Mouse (Mus musculus): ENCODE results near the gene Anxa11.

DNA sequence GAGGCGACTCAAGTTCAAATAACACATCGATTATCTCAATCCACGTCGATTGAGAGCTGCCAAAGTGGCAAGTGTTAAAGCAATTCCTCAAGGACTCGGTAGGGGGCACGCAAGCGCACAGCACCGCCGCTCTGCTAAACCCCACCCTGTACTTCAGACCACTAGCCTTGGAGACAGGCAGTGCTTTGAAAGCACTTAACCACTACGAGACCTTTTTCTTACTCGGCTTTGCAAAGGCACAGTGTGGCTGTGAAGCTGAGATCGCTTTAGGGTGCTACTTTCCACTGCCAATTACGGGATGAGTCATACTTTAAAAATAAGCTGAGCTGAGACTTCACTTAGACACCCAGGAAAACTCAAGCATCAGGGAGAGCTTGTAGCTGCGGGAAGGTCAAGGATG, 9.7 kb upstream of the Anxa11 start:
- peak; percentile 67 for TF ChIP-seq CTCF (IDR thresholded peaks at IDR 0.05; ENCODE audit: extremely low read depth, insufficient read depth, low read length)
- no peak for TF ChIP-seq POLR2A (IDR thresholded peaks at IDR 0.05; ENCODE audit: extremely low read depth, insufficient read depth, low read length)
